Mouse (Mus musculus) E14TG2a.4 (cell line): Measurements from ENCODE around the gene Aff3.

Experiments used
- CTCF ChIP-seq: conservative IDR thresholded peaks from 2 replicates; pipeline ENCODE4 v1.5.1; 2014; ENCODE audit warnings: low read length
- POU5F1 ChIP-seq: IDR thresholded peaks from 2 replicates; pipeline ENCODE4 v1.6.1; 2014; ENCODE audit warnings: low read length, borderline replicate concordance

GRCm38 (mm10) chr1:38368081-38368689, 296.6 kb downstream of the Aff3 start:
- TF ChIP-seq CTCF (no peak), POU5F1 (no peak)
